Mouse (Mus musculus): ENCODE measurements around the gene Gm4969. TPM values are rescaled to one million over a fixed set of nuclear protein-coding genes. Genes with fewer than 3 reads are reported as not detected.

Gene Gm4969
- polyA plus RNA-seq, 1 experiment from 2014 or later: 1.6 TPM

- Histone ChIP-seq H3K4me3 (replicated peaks) (no peak overlapping the region), H3K27me3 (no peaks in the 10 kb centered on the region), H3K9ac (replicated peaks) (no peak overlapping the region), H3K9me3 (no peaks in the 10 kb centered on the region), H3K27ac (no peak overlapping the region), H3K4me1 (replicated peaks) (peaks cover 13% of the 10 kb centered on the region), H3K4me2 (replicated peaks) (no peak overlapping the region), H3K36me3 (peaks cover 11% of the 10 kb centered on the region)
- no peak for ATAC-seq
- WGBS: 88% methylated on average over 10 of the region's 10 CpGs
Observed at GRCm38 (mm10) chr7:19057405-19057804, 60.8 kb downstream of the Gm4969 start.

- 92% methylated on average over 8 of the region's 8 CpGs for WGBS
- Histone ChIP-seq H3K4me3 (replicated peaks) (no peak overlapping the region), H3K27me3 (no peaks in the 10 kb centered on the region), H3K27ac (no peak overlapping the region), H3K4me1 (replicated peaks) (peaks cover 13% of the 10 kb centered on the region), H3K36me3 (peaks cover 34% of the 10 kb centered on the region), H3K9ac (replicated peaks) (no peak overlapping the region), H3K4me2 (replicated peaks) (peak overlapping the region; percentile 52; the same call in 1 of the 2 replicates), H3K9me3 (no peaks in the 10 kb centered on the region)
- ATAC-seq: no peak
Observed at GRCm38 (mm10) chr7:19055108-19055507, 63.1 kb downstream of the Gm4969 start.

GRCm38 (mm10) chr7:19054777-19055076 is 63.4 kb downstream of the Gm4969 start:
- ATAC-seq: no peak; the same call in 1 of the 2 replicates
- Histone ChIP-seq H3K36me3 (peaks cover 38% of the 10 kb centered on the region), H3K9ac (replicated peaks) (peak overlapping the region; percentile 33; the same call in 1 of the 2 replicates), H3K9me3 (no peaks in the 10 kb centered on the region), H3K4me1 (replicated peaks) (peaks cover 13% of the 10 kb centered on the region), H3K27ac (0 out of 2 replicates have a peak overlapping the region, but pooled peaks have one; percentile 5), H3K4me3 (replicated peaks) (peak overlapping the region; percentile 26; the same call in 1 of the 2 replicates), H3K4me2 (replicated peaks) (peak overlapping the region; percentile 52), H3K27me3 (no peaks in the 10 kb centered on the region)
- 66% methylated on average over 9 of the region's 9 CpGs for WGBS

GRCm38 (mm10) chr7:19054047-19054776 is 64.0 kb downstream of the Gm4969 start, which contains the start of gene Rsph6a:
Gene Rsph6a, plus strand, starts transcription at chr7:19054690.
- Histone ChIP-seq H3K9ac (replicated peaks) (peak within 1 kb of the TSS; percentile 33), H3K27ac (0 out of 2 replicates have a peak within 1 kb of the TSS, but pooled peaks have one; percentile 5), H3K4me2 (replicated peaks) (peak within 1 kb of the TSS; percentile 52), H3K4me3 (replicated peaks) (peak within 1 kb of the TSS; percentile 26), H3K4me1 (replicated peaks) (peaks cover 13% of the 10 kb centered on the region), H3K27me3 (no peaks in the 10 kb centered on the region), H3K9me3 (no peaks in the 10 kb centered on the region), H3K36me3 (peaks cover 43% of the 10 kb centered on the region)
- WGBS: 24% methylated on average over 32 of the region's 33 CpGs
- ATAC-seq: peak; percentile 79

- WGBS: 92% methylated on average over 7 of the region's 7 CpGs
- H3K9me3 ChIP-seq: no peaks in the 10 kb centered on the region
- no peak for ATAC-seq
- H3K27me3 ChIP-seq: no peaks in the 10 kb centered on the region
- H3K4me2 ChIP-seq (replicated peaks): no peak overlapping the region
- peaks cover 13% of the 10 kb centered on the region for H3K4me1 ChIP-seq (replicated peaks)
- H3K36me3 ChIP-seq: peaks cover 54% of the 10 kb centered on the region
- H3K9ac ChIP-seq (replicated peaks): no peak overlapping the region
- H3K4me3 ChIP-seq (replicated peaks): no peak overlapping the region
- no peak overlapping the region for H3K27ac ChIP-seq
Observed at GRCm38 (mm10) chr7:19053136-19053532, 65.0 kb downstream of the Gm4969 start.

GRCm38 (mm10) chr7:19052345-19053135 is 65.6 kb downstream of the Gm4969 start:
- H3K27ac ChIP-seq: no peak overlapping the region
- 89% methylated on average over 15 of the region's 15 CpGs for WGBS
- no peak overlapping the region for H3K4me3 ChIP-seq (replicated peaks)
- ATAC-seq: no peak
- peaks cover 13% of the 10 kb centered on the region for H3K4me1 ChIP-seq (replicated peaks)
- no peak overlapping the region for H3K4me2 ChIP-seq (replicated peaks)
- H3K27me3 ChIP-seq: no peaks in the 10 kb centered on the region
- H3K9me3 ChIP-seq: no peaks in the 10 kb centered on the region
- H3K9ac ChIP-seq (replicated peaks): no peak overlapping the region
- peaks cover 60% of the 10 kb centered on the region for H3K36me3 ChIP-seq

GRCm38 (mm10) chr7:19051161-19051560 is 67.0 kb downstream of the Gm4969 start:
- H3K4me1 ChIP-seq (replicated peaks): peaks cover 13% of the 10 kb centered on the region
- H3K27me3 ChIP-seq: no peaks in the 10 kb centered on the region
- ATAC-seq: no peak
- H3K27ac ChIP-seq: no peak overlapping the region
- no peaks in the 10 kb centered on the region for H3K9me3 ChIP-seq
- no peak overlapping the region for H3K4me3 ChIP-seq (replicated peaks)
- H3K36me3 ChIP-seq: peaks cover 74% of the 10 kb centered on the region
- no peak overlapping the region for H3K9ac ChIP-seq (replicated peaks)
- H3K4me2 ChIP-seq (replicated peaks): no peak overlapping the region
- WGBS: 83% methylated on average over 4 of the region's 4 CpGs

- peaks cover 83% of the 10 kb centered on the region for H3K36me3 ChIP-seq
- H3K9ac ChIP-seq (replicated peaks): no peak overlapping the region
- no peak overlapping the region for H3K4me2 ChIP-seq (replicated peaks)
- ATAC-seq: no peak
- H3K4me3 ChIP-seq (replicated peaks): no peak overlapping the region
- 92% methylated on average over 8 of the region's 8 CpGs for WGBS
- H3K4me1 ChIP-seq (replicated peaks): peaks cover 13% of the 10 kb centered on the region
- no peaks in the 10 kb centered on the region for H3K9me3 ChIP-seq
- no peak overlapping the region for H3K27ac ChIP-seq
- H3K27me3 ChIP-seq: no peaks in the 10 kb centered on the region
Observed at GRCm38 (mm10) chr7:19050172-19050571, 68.0 kb downstream of the Gm4969 start.

- Histone ChIP-seq H3K36me3 (peaks cover 93% of the 10 kb centered on the region), H3K9me3 (no peaks in the 10 kb centered on the region), H3K4me1 (replicated peaks) (peaks cover 6% of the 10 kb centered on the region; the same call in 1 of the 2 replicates), H3K27me3 (no peaks in the 10 kb centered on the region), H3K9ac (replicated peaks) (no peak overlapping the region), H3K4me3 (replicated peaks) (no peak overlapping the region), H3K27ac (no peak overlapping the region), H3K4me2 (replicated peaks) (no peak overlapping the region)
- no peak for ATAC-seq
- 90% methylated on average over 5 of the region's 5 CpGs for WGBS
Observed at GRCm38 (mm10) chr7:19049252-19049651, 68.9 kb downstream of the Gm4969 start.

Small RNA genes lying within 50 kb of the gene (microRNA-seq; reads per million reads assigned to microRNA genes)
- 0.62 reads per million for gene Mir3100

Other genes with a start within 250 kb of the Gm4969 start
- 9.2 and 12.8 TPM in 2 replicates for gene Pglyrp1, start 247.0 kb downstream of the Gm4969 start, polyA plus RNA-seq (2015; fragmentation: Nextera tagmentation; extraction: Ambion mirVana)
- 20.0 and 23.6 TPM in 2 replicates for gene Ccdc61, start 208.0 kb downstream of the Gm4969 start, polyA plus RNA-seq (2015; fragmentation: Nextera tagmentation; extraction: Ambion mirVana)
- 16.5 and 18.6 TPM in 2 replicates for gene Nova2, start 192.5 kb downstream of the Gm4969 start, polyA plus RNA-seq (2015; fragmentation: Nextera tagmentation; extraction: Ambion mirVana)
- gene Nanos2, start 131.0 kb downstream of the Gm4969 start, polyA plus RNA-seq (2015; fragmentation: Nextera tagmentation; extraction: Ambion mirVana): 0.26 and 0.58 TPM in 2 replicates
- 3.8 and 4.2 TPM in 2 replicates for gene Mypop, start 127.1 kb downstream of the Gm4969 start, polyA plus RNA-seq (2015; fragmentation: Nextera tagmentation; extraction: Ambion mirVana)
- gene Irf2bp1, start 114.3 kb downstream of the Gm4969 start, polyA plus RNA-seq (2015; fragmentation: Nextera tagmentation; extraction: Ambion mirVana): 21.6 and 29.4 TPM in 2 replicates
- not detected in 2 replicates for gene Foxa3, start 94.8 kb downstream of the Gm4969 start, polyA plus RNA-seq (2015; fragmentation: Nextera tagmentation; extraction: Ambion mirVana)
- 31.8 and 37.2 TPM in 2 replicates for gene Sympk, start 94.0 kb downstream of the Gm4969 start, polyA plus RNA-seq (2015; fragmentation: Nextera tagmentation; extraction: Ambion mirVana)
- 0.09 TPM in 1 of 2 replicates, not detected in the other for gene Rsph6a, start 63.7 kb downstream of the Gm4969 start, polyA plus RNA-seq (2015; fragmentation: Nextera tagmentation; extraction: Ambion mirVana)
- gene Dmwd, start 42.1 kb downstream of the Gm4969 start, polyA plus RNA-seq (2015; fragmentation: Nextera tagmentation; extraction: Ambion mirVana): 25.3 TPM in 2 replicates
- gene Dmpk, start 34.5 kb downstream of the Gm4969 start, polyA plus RNA-seq (2015; fragmentation: Nextera tagmentation; extraction: Ambion mirVana): 8.8 and 15.6 TPM in 2 replicates
- gene Six5, start 23.8 kb downstream of the Gm4969 start, polyA plus RNA-seq (2015; fragmentation: Nextera tagmentation; extraction: Ambion mirVana): 2.7 and 3.2 TPM in 2 replicates
- 19.6 and 20.6 TPM in 2 replicates for gene Fbxo46, start 1.5 kb upstream of the Gm4969 start, polyA plus RNA-seq (2015; fragmentation: Nextera tagmentation; extraction: Ambion mirVana)
- 22.5 and 23.9 TPM in 2 replicates for gene Qpctl, start 30.9 kb upstream of the Gm4969 start, polyA plus RNA-seq (2015; fragmentation: Nextera tagmentation; extraction: Ambion mirVana)
- 124 and 126 TPM in 2 replicates for gene Snrpd2, start 31.4 kb upstream of the Gm4969 start, polyA plus RNA-seq (2015; fragmentation: Nextera tagmentation; extraction: Ambion mirVana)
- 2.6 and 3.4 TPM in 2 replicates for gene Gipr, start 47.8 kb upstream of the Gm4969 start, polyA plus RNA-seq (2015; fragmentation: Nextera tagmentation; extraction: Ambion mirVana)
- 6.3 and 10.0 TPM in 2 replicates for gene Eml2, start 58.1 kb upstream of the Gm4969 start, polyA plus RNA-seq (2015; fragmentation: Nextera tagmentation; extraction: Ambion mirVana)
- 1.8 and 1.9 TPM in 2 replicates for gene Gpr4, start 94.2 kb upstream of the Gm4969 start, polyA plus RNA-seq (2015; fragmentation: Nextera tagmentation; extraction: Ambion mirVana)
- 39.4 and 40.5 TPM in 2 replicates for gene Opa3, start 110.0 kb upstream of the Gm4969 start, polyA plus RNA-seq (2015; fragmentation: Nextera tagmentation; extraction: Ambion mirVana)
- gene Vasp, start 153.4 kb upstream of the Gm4969 start, polyA plus RNA-seq (2015; fragmentation: Nextera tagmentation; extraction: Ambion mirVana): 28.6 and 38.0 TPM in 2 replicates
- 0.34 and 0.88 TPM in 2 replicates for gene Ppm1n, start 161.7 kb upstream of the Gm4969 start, polyA plus RNA-seq (2015; fragmentation: Nextera tagmentation; extraction: Ambion mirVana)
- 97.4 and 102 TPM in 2 replicates for gene Rtn2, start 164.3 kb upstream of the Gm4969 start, polyA plus RNA-seq (2015; fragmentation: Nextera tagmentation; extraction: Ambion mirVana)
- not detected in 2 replicates for gene Fosb, start 191.7 kb upstream of the Gm4969 start, polyA plus RNA-seq (2015; fragmentation: Nextera tagmentation; extraction: Ambion mirVana)
- 84.1 and 91.9 TPM in 2 replicates for gene Ercc1, start 226.4 kb upstream of the Gm4969 start, polyA plus RNA-seq (2015; fragmentation: Nextera tagmentation; extraction: Ambion mirVana)
- 19.6 and 20.4 TPM in 2 replicates for gene Cd3eap, start 241.1 kb upstream of the Gm4969 start, polyA plus RNA-seq (2015; fragmentation: Nextera tagmentation; extraction: Ambion mirVana)
- 1.2 and 2.3 TPM in 2 replicates for gene Ppp1r13l, start 241.4 kb upstream of the Gm4969 start, polyA plus RNA-seq (2015; fragmentation: Nextera tagmentation; extraction: Ambion mirVana)

All from midbrain, embryonic 13.5 days (tissue).